Mouse (Mus musculus) E14TG2a.4 (cell line): Measurements from ENCODE around the gene Slc35e4.

Experiments used
- CTCF ChIP-seq: conservative IDR thresholded peaks from 2 replicates; pipeline ENCODE4 v1.5.1; 2014; ENCODE audit warnings: low read length
- POU5F1 ChIP-seq: IDR thresholded peaks from 2 replicates; pipeline ENCODE4 v1.6.1; 2014; ENCODE audit warnings: low read length, borderline replicate concordance

- TF ChIP-seq CTCF, result no peak
- no peak for TF ChIP-seq POU5F1
Observed at GRCm38 (mm10) chr11:3876419-3876818, 38.0 kb downstream of the Slc35e4 start.
